Comparison of ENCODE assay signal across 21 mouse cellular contexts in genomic region chr4:153511530-153511929, GRCm38 (mm10). TPM values are rescaled to one million over a fixed set of nuclear protein-coding genes. Genes with fewer than 3 reads are reported as not detected.
A peak's percentile ranks its signal among the peaks of the same experiment; 100 is the strongest.
DNase-seq lines count a peak whose midpoint lies in the region; ATAC-seq lines count a peak whose summit lies in the region.
"Had no signal": no experiment of that assay in that cellular context is flagged by ENCODE, and none has a peak within 500 bp of the region (broad histone marks: within the 10 kb centered on the region; RNA-seq: fewer than 3 reads in every experiment).

No protein-coding gene starts in this region.

- no peak for DNase-seq in embryonic facial prominence, embryonic 10.5 days (ENCODE audit: low spot score)
- DNase-seq in heart, postnatal 14 days: no peak
- DNase-seq in ES-CJ7 (ENCODE audit: low read depth, low spot score): peak; percentile 50
- no peak for DNase-seq in liver, embryonic 11.5 days (ENCODE audit: low spot score)
- DNase-seq: adrenal gland, adult 8-10 months; cerebellum, adult 8-10 months; forebrain, postnatal 0 days; gastrocnemius, postnatal 36 days; kidney, adult 9 months; kidney, postnatal 14 days; right cerebral cortex, postnatal 4 days had no signal

- no peaks in the 10 kb centered on the region for H3K27me3 ChIP-seq in embryonic facial prominence, embryonic 13.5 days
- H3K27me3 ChIP-seq in embryonic facial prominence, embryonic 10.5 days (replicated peaks; ENCODE audit: low read depth, poor library complexity, severe bottlenecking): no peaks in the 10 kb centered on the region
- no peaks in the 10 kb centered on the region for H3K27me3 ChIP-seq in heart, embryonic 15.5 days
- no peaks in the 10 kb centered on the region for H3K27me3 ChIP-seq in liver, embryonic 11.5 days (replicated peaks; ENCODE audit: control insufficient read depth, insufficient read depth, low read length)
- H3K27me3 ChIP-seq in midbrain, embryonic 13.5 days: no peaks in the 10 kb centered on the region
- H3K27me3 ChIP-seq: hindbrain, embryonic 15.5 days; liver, embryonic 15.5 days had no signal

- H3K4me3 ChIP-seq in embryonic facial prominence, embryonic 13.5 days: no peak overlapping the region
- no peak overlapping the region for H3K4me3 ChIP-seq in embryonic facial prominence, embryonic 10.5 days
- H3K4me3 ChIP-seq in heart, embryonic 15.5 days: no peak overlapping the region
- no peak overlapping the region for H3K4me3 ChIP-seq in liver, embryonic 11.5 days (ENCODE audit: low read depth, low read length)
- no peak overlapping the region for H3K4me3 ChIP-seq in midbrain, embryonic 13.5 days (replicated peaks)
- H3K4me3 ChIP-seq: hindbrain, embryonic 15.5 days; liver, embryonic 15.5 days; midbrain, embryonic 10.5 days had no signal

- intact Hi-C loops in heart, postnatal 14 days (cut with DNase I): no loop called here

- no peaks in the 10 kb centered on the region for H3K9me3 ChIP-seq in embryonic facial prominence, embryonic 13.5 days
- H3K9me3 ChIP-seq in embryonic facial prominence, embryonic 10.5 days: peaks cover 3% of the 10 kb centered on the region; the same call in 1 of the 2 replicates
- H3K9me3 ChIP-seq in heart, embryonic 15.5 days (replicated peaks): no peaks in the 10 kb centered on the region; the same call in 1 of the 2 replicates
- no peaks in the 10 kb centered on the region for H3K9me3 ChIP-seq in liver, embryonic 11.5 days (ENCODE audit: control insufficient read depth, low read length)
- no peaks in the 10 kb centered on the region for H3K9me3 ChIP-seq in midbrain, embryonic 13.5 days
- H3K9me3 ChIP-seq: hindbrain, embryonic 15.5 days had no signal

- ATAC-seq in embryonic facial prominence, embryonic 13.5 days (ENCODE audit: insufficient number of reproducible peaks, insufficient read depth, low FRiP score, low TSS enrichment, low read depth): 0 out of 2 replicates have a peak, but pooled peaks have one; percentile 44
- ATAC-seq in heart, embryonic 15.5 days (replicated peaks; ENCODE audit: insufficient number of reproducible peaks, insufficient read depth, low FRiP score, low read depth): peak; percentile 43
- ATAC-seq in liver, embryonic 11.5 days (replicated peaks; ENCODE audit: low FRiP score): peak; percentile 77
- ATAC-seq in cerebellum, adult (ENCODE audit: insufficient number of reproducible peaks, low FRiP score, low TSS enrichment): no peak
- ATAC-seq in midbrain, embryonic 13.5 days: no peak
- ATAC-seq: forebrain, postnatal 0 days; lung, postnatal 0 days had no signal

- H3K4me1 ChIP-seq in embryonic facial prominence, embryonic 13.5 days: peaks cover 10% of the 10 kb centered on the region; the same call in 1 of the 2 replicates
- H3K4me1 ChIP-seq in embryonic facial prominence, embryonic 10.5 days: peaks cover 13% of the 10 kb centered on the region
- no peaks in the 10 kb centered on the region for H3K4me1 ChIP-seq in heart, embryonic 15.5 days (replicated peaks)
- H3K4me1 ChIP-seq in liver, embryonic 11.5 days (replicated peaks; ENCODE audit: control insufficient read depth, insufficient read depth, low read length): no peaks in the 10 kb centered on the region
- peaks cover 11% of the 10 kb centered on the region for H3K4me1 ChIP-seq in midbrain, embryonic 13.5 days (replicated peaks)
- H3K4me1 ChIP-seq: liver, embryonic 15.5 days had no signal

- no peaks in the 10 kb centered on the region for H3K36me3 ChIP-seq in embryonic facial prominence, embryonic 13.5 days
- H3K36me3 ChIP-seq in embryonic facial prominence, embryonic 10.5 days (replicated peaks): no peaks in the 10 kb centered on the region
- no peaks in the 10 kb centered on the region for H3K36me3 ChIP-seq in heart, embryonic 15.5 days
- no peaks in the 10 kb centered on the region for H3K36me3 ChIP-seq in liver, embryonic 11.5 days (ENCODE audit: control insufficient read depth, insufficient read depth, low read length)
- no peaks in the 10 kb centered on the region for H3K36me3 ChIP-seq in midbrain, embryonic 13.5 days
- H3K36me3 ChIP-seq: hindbrain, embryonic 15.5 days; liver, embryonic 15.5 days; midbrain, embryonic 10.5 days had no signal

- H3K4me2 ChIP-seq in embryonic facial prominence, embryonic 13.5 days: no peak overlapping the region
- H3K4me2 ChIP-seq in heart, embryonic 15.5 days: no peak overlapping the region
- no peak overlapping the region for H3K4me2 ChIP-seq in liver, embryonic 11.5 days
- H3K4me2 ChIP-seq in midbrain, embryonic 13.5 days (replicated peaks): no peak overlapping the region
- H3K4me2 ChIP-seq: hindbrain, embryonic 15.5 days; liver, embryonic 15.5 days had no signal

- 96% methylated on average over 1 of the region's 1 CpGs for WGBS in embryonic facial prominence, embryonic 13.5 days
- WGBS in embryonic facial prominence, embryonic 10.5 days: 88% methylated on average over 1 of the region's 1 CpGs
- WGBS in heart, embryonic 15.5 days: 93% methylated on average over 1 of the region's 1 CpGs
- WGBS in liver, embryonic 11.5 days: 70% methylated on average over 1 of the region's 1 CpGs
- WGBS in midbrain, embryonic 13.5 days: 86% methylated on average over 1 of the region's 1 CpGs

- no peak overlapping the region for H3K9ac ChIP-seq in embryonic facial prominence, embryonic 13.5 days
- H3K9ac ChIP-seq in heart, embryonic 15.5 days: no peak overlapping the region
- H3K9ac ChIP-seq in liver, embryonic 11.5 days (ENCODE audit: low read depth, low read length): no peak overlapping the region
- no peak overlapping the region for H3K9ac ChIP-seq in midbrain, embryonic 13.5 days (replicated peaks)
- H3K9ac ChIP-seq: forebrain, postnatal 0 days; hindbrain, embryonic 15.5 days; liver, embryonic 15.5 days had no signal

- H3K27ac ChIP-seq in embryonic facial prominence, embryonic 13.5 days: no peak overlapping the region
- H3K27ac ChIP-seq in embryonic facial prominence, embryonic 10.5 days (replicated peaks): no peak overlapping the region
- no peak overlapping the region for H3K27ac ChIP-seq in heart, embryonic 15.5 days
- H3K27ac ChIP-seq in liver, embryonic 11.5 days (ENCODE audit: low read depth, low read length): no peak overlapping the region
- no peak overlapping the region for H3K27ac ChIP-seq in midbrain, embryonic 13.5 days
- H3K27ac ChIP-seq: hindbrain, embryonic 15.5 days; liver, embryonic 15.5 days; midbrain, embryonic 10.5 days had no signal

RNA-seq across cellular contexts. Expression of gene Ajap1, which starts 28.9 kb away (rescaled TPM):
- 0.48 TPM in 2 replicates for polyA plus RNA-seq in embryonic facial prominence, embryonic 13.5 days (2015; fragmentation: Nextera tagmentation; extraction: Ambion mirVana)
- polyA plus RNA-seq in embryonic facial prominence, embryonic 10.5 days (2016; fragmentation: Nextera tagmentation; extraction: Ambion mirVana): 1.3 and 1.7 TPM in 2 replicates
- polyA plus RNA-seq in heart, embryonic 15.5 days (2015; fragmentation: Nextera tagmentation; extraction: Ambion mirVana): 0.13 and 0.66 TPM in 2 replicates
- total RNA-seq in heart, postnatal 14 days (2021): under 1 TPM; 0.14 to 0.22 TPM
- 0.21 and 0.58 TPM in 2 replicates for polyA plus RNA-seq in liver, embryonic 11.5 days (2014; fragmentation: Nextera tagmentation; extraction: Ambion mirVana)
- polyA plus RNA-seq in midbrain, embryonic 13.5 days (2015; fragmentation: Nextera tagmentation; extraction: Ambion mirVana): 6.7 and 8.6 TPM in 2 replicates
- total RNA-seq: hematopoietic stem cell, adult 5-6 weeks had no signal
- polyA plus RNA-seq: testis, adult 2 months had no signal

Comparison
In these comparisons a context has a peak if more than half of its experiments do, and no peak if none do; other contexts are left out.
1. ATAC-seq: peak in embryonic facial prominence, embryonic 13.5 days (single experiment), heart, embryonic 15.5 days (single experiment) and liver, embryonic 11.5 days (single experiment); none in cerebellum, adult (single experiment) and midbrain, embryonic 13.5 days (single experiment).